Mouse (Mus musculus) thymus, adult 18-20 months (tissue): Measurements from ENCODE around the gene Kpna3.
"Not testable (repeated sequence)": the region's sequence is repeated elsewhere in the genome, so short reads cannot be mapped to it uniquely, and the experiment has no call there.

Experiments
- DNase-seq, 2 experiments: peaks; one replicate each; pipeline ENCODE4 v3.0.0; 2022; ENCODE audit warnings: mixed read lengths in 2 of 2

Kpna3 gene

DNA sequence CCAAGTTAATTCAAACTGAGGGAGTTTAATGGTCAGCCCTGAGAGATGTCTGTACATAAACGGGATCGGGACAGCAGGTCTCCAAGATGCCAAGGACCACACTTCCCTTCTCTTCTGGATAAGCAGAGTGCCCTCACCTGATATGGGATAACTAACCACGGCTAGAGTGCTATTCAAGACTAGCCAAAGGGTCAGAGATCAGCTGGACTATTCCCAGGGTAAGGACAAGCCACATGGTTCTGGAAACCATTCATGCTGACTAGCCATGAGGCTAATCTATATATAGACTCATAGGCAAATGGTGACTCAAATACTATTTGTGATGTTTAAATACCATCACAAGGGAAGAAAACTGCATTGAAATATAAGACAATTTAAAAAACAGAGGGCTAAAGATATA is 49.1 kb downstream of the Kpna3 start:
- no peak for DNase-seq

DNA sequence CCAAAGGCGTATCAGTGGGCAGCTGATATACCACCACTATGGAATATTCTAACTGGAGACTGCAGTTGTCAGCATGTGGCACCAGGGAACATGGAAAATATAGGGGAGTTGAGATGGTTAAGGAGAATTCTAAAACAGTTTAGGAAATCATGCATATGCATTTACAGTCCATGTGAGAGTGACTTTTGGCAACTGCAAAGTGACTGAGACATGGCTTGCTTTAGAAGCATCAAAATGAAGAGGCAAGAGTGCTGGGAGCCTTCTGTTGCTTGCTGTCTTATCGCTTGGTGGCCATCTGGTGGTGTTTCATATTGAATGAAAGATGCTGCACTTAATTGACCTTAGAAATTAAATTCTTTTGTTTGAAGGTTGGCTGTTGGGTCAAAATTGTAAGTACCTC is 72.4 kb downstream of the Kpna3 start:
- no peak for DNase-seq

DNA sequence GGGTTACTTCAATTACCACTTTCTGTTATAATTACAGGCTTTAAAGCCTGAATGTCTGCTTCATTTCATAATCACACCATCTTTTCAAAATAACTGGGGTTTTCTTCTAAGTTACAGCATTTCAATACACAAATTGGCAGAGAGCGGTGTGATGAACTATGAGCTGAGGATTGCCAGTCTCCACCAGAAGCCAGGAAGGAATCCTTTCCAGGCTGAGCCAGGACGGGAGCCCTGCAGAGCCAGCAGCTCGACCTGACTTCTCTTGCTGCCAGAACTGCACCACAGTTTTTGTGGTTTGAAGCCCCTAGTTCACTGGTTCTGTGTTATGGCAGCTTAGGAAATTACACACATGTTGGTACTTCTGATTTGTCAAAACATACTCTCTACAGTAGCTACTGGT is 75.0 kb downstream of the Kpna3 start:
- DNase-seq = no peak

DNA sequence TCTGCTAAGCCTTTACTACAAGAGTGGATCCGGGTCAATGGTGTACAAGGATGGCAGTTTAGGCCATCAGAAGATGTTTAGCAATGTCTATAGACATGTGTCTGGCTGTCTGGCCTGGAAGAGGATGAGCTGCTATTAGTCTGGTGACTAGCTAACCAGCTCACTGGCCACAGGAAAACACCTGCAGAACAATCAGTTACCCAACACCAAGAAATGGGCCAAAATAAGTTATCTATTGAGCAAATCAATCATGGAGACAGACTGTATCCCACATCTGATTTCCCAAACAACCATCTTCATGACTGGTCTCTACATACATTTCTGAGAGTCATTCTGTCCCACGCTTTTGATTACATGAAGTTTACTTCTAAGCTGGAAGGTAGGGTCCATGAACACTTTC is 75.9 kb downstream of the Kpna3 start:
- no peak for DNase-seq

DNA sequence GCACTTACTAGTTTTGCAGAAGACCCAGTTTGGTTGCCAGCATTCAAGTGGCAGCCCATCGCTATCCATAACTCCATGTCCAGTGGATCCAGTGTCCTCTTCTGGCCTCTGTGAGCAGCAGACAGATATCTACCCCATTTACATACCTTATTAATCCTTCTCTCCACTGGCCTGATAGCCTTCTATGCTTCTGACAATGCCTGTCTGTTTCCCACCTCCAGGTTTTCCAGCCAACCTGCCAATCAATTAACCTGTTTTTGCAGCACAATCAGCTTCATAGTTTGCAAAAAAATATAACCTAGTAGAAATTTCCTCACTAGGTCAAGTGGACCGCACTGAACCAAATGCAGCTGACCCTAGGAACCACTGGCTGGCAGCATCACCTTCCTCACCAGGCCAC is 77.4 kb downstream of the Kpna3 start:
- DNase-seq = no peak

DNA sequence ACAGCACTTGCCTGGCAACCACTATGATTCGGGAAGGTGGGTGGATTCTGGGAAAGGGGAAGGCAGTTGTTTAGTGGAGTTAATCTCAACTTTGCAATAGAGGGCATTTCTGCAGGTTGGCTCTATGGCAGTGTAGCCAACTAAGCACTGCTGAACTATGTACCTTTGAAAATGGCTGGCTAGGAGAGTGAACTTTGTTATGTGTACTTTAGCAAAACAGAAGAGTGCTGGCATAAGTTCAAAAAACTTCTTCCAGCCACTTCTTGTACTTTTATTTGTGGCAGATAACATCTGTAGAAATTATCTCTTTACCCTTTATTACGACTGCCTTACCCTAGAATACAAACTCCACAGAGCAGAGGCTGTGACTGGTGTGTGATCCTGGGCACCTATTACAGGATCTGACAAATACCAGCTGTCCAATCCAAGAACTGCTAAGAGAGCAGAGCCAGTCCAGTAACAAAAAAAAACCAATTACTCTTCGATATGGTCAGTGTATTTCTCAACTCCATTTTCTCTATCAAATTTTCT is 78.6 kb downstream of the Kpna3 start:
- DNase-seq = no peak

DNA sequence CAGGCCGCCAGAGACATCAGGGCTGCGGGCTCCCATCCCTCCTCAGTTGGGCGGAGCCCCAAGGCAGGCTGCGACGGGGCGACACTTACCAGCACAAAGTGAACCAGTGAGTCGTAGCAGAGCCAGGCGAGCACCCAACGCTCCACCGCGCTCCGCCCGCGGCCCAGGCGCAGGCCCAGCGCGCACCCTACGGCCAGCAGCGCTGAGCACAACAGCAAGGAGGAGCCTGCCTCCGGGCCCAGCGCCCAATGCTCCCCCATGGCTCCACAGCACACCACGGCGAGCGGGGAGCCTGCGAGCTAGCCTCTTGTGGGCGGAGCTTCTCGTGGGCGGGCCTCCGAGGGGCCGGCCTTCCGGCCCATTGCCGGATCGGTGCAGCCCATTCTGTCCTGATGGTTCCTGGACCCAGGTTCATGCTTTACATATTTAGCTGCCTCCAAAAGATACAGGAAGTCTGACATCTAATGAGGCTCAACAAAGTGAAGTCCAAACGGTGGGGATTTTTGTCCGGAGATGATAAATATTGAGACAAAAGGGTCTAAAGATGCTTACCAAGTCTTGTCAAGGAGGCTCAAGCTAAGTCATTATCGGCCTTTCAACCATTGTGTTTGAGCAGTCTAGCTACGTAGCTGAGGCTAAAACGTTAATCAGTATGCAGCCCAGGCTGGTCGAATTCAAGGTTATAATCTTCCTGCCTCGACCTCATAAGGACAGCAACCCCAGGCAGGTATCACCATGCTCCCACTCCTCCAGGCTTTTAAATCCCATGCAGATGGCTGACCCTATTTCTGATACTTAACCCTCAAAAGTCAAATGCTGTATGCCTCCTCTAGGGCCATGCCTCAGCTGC is 79.3 kb downstream of the Kpna3 start, which contains the start of gene Ebpl:
Gene Ebpl, minus strand, starts transcription at position 309 of the 850 bp plus-strand sequence.
- DNase-seq = peak; percentile 81 to 82

DNA sequence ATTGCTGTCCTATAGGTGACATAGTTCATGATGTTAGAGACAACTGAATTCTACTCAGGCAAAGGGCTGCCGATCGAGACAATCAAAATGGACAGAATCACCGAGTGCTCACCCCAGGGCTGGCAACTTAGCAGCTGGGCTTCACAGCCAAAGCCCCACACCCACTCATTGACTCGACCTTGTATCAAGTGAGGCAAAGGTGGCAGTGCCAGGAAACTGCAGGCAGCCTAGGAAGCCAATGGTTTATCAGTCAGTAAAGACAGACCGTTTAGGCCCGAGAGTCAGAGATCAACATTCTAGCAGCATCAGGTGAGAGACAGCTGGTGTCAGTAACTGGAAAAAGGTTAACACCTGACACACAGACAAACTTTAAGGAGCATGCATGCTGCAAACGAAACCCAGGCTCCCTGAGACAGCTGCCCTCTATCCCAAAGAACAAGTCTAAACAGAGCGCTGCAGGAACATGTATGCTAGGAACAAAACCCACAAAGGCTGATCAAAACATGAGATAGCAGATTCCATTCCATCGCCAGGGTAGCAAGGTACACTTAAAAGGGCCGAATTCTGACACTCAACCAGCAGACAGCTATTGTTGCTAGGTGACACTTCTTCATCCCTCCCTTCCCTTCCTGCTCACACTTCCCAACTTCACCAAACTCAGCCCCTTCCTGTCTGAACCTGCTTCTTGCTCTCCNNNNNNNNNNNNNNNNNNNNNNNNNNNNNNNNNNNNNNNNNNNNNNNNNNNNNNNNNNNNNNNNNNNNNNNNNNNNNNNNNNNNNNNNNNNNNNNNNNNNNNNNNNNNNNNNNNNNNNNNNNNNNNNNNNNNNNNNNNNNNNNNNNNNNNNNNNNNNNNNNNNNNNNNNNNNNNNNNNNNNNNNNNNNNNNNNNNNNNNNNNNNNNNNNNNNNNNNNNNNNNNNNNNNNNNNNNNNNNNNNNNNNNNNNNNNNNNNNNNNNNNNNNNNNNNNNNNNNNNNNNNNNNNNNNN is 85.1 kb downstream of the Kpna3 start:
- DNase-seq = no peak

DNA sequence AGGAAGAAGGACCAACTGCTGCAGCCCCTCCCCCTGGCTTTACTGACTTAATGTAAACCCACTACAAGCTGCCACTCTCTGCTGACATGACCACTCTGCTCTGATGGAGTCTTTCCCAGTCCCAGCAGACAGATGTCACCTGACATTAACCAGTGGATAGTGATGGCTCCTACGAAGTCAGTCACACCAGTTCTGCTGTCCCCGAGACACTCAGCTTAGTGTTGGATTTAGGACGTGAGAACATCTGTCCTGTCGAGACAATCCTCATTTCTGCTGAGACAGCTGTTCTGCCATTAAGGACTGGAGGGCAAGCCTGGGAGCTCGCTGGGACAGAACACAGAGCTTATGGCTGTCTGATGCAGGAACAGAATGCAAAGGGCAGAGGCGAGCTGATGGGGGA is 88.9 kb downstream of the Kpna3 start:
- DNase-seq = no peak

DNA sequence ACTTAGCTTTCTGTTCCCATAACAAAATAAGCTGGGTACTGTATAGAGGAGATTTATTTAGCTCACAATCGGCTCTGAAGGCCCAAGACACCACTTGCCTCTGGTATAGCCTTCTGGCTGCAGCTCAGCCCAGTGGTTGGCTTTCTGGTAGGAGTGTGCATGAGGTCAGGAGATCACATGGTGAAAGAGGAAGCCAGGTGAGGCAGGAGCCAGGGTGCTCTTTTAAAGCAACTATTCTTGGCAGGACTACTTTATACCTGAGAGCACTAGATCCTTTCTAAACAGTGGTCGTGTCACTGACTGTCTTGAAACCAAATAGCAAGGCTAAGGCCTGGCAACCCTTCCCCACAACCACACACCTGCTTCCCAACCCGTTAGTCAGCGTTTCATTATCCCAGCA is 89.8 kb downstream of the Kpna3 start:
- no peak for DNase-seq

DNA sequence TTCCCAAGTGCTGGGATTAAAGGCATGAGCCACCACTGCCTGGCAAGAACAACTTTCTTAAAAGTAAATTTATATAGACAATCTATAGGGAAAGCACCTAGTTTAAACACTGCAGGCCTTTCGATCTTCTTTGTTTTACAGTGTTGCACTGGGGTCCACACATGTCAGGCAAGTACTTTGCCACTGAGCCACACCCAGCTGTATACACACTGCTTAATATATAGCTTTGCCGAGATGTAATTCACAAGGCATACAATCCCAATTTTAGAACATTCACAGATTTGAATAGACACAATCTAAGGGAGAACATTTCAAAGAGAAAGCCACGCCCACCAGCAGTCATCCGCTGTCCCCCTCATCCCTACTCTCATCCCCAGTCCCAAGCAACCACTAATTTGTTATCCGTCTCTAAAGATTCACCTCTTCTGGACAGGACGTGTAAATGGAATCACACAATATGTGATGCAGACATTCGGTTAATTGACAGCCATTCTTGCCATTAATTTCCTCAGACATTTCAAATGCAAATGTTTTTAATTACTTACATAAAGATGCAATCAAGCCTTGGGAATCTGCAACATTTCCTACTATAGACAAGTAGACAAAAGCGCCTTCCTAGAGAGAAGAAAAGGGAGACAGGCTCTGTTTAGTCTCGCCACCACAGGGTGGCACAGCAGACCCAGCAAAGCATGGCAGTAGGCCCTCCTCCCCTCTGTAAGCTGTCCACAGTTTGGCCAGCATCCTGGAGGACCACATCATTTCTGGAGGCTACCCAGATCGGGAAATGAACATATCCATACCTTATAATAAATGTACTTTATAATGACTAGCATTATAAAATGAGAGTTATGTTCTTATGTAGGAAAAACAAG is 92.6 kb downstream of the Kpna3 start:
- DNase-seq = no peak

DNA sequence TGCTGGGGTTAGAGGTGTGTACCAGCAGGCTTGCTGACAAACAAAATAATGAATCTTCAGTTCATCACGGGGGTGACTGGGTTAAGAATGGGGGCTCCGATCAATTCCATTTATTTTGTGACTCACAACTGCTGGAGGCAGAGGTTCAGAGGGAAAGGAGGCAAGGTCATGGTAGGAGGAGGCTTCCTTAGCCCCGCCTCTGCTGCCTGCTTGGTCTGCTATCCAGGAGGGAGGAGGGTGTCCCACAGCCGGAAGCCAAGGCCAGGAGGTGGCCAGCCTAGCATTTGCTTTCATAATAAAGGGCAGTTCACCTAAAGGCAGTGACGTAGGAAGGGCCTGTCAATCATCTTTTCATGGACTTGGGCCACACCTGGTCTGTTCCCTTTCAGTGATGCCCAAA is 95.1 kb downstream of the Kpna3 start:
- no peak for DNase-seq

DNA sequence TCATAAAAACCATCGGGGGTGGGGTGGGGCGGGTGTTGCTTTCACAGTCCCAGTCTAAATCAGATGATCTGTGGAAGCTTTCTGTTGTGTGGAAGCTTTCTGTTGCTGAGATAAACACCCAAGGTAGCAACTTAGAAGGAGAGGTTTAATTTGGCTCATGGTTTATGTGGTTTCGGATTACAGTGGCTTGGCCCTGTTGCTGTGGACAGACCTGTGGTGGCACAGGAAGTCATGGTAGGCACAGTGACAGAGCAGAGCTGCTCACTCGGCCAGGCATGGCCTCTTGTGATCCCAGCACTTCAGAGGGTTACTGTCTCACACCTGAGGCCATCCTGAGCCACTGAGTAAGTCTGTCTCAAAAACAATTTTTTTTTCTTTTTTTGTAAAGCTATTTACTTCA is 100.3 kb downstream of the Kpna3 start:
- DNase-seq = no peak

DNA sequence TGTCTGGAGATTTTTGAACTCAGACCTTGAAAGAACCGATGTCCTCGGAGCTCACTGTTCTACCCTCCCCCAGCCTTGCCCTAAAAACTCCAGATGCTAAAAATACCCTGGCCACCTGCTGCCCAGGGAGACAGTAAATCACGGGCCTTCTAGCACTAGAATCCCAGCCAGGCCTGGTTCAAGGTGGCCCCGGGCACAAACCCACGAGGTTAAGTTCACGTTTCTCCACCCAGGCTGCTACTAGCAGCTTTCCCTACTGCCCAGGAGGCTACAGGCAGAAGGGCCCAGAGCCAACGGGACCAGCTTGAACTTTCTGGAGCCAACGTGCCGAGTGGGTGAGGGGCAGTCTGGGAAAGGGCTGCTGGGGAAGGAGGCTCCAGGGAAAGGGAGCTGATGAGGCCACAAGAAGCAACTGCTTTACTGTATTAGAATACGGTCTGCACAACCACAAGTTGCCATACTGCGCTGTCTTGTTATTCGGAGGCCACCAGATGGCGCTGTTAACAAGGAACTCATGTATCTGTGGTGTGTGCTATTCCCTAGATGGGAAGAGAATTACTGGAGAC is 108.6 kb downstream of the Kpna3 start:
- peak; percentile 8 to 35 for DNase-seq

DNA sequence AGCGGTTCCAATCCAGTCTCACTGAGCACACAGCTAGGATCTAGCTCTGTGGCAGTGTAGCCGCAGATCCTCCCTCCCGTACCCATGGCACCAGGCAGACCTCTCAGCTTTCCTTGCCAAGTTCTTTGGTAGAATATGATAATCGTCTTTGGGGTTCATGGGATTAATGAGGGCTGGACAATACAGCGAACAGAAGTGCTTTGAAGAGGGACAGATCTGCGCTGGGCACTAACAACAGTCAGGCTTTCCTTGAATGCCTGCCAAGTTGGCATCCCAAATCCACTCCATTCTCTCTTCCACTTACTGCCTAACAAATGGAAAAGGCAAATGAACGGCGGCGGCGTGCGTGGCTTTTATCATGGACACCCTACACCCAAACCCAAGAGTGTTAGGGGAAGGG is 109.1 kb downstream of the Kpna3 start:
- DNase-seq = no peak

DNA sequence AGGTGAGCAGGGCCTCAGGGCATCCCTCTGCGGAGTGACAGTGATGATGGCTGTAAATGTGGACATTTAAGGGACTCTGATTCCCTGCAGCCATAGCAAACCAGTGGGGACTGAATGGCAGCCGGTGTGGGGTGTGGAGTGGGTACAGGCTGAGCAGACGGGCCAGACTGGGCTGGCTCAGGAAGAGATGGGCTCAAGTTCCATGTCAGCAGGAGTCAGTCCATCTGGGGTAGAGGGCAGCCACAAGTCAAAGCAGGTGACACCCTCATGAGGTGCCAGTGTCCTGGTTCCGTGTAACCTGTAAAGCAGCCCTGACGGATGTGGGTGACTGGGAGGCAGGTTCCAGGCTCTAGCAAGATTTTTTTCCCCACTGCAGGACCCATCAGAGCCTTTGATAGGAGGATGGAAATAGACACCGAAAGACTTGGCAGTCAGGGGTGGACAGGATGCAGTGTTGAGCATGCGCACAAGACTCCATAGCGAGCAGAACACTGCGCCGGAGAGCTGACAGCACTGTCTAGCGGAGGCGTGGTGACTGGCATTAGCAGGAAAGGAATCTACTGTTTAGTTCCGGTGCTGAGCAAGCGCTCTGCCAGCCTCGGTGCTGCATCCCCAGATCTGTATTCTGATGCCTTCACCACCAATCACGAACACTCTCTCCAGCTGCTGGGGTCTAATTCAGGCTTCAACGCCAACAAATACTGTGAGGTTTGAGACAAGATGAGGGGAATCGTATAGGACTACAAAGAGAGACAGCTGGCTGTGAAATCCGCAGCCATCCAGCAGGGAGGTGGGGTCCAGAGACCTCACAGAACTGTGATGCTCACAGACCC is 111.8 kb downstream of the Kpna3 start:
- DNase-seq = peak; percentile 52 to 70

DNA sequence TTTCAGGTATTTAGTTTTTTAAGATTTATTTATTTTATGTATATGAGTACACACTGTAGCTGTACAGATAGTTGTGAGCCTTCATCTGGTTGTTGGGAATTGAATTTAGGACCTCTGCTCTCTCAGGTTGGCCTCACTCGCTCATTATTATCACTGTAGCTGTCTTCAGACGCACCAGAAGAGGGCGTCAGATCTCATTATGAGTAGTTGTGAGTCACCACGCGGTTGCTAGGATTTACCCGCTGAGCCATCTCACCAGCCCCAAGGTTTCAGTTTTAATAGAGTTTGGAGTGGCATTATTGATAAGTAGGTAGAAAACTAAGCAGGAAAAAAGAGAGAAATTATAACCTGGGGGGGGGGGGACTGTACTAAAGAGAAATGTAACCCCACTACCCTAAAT is 112.7 kb downstream of the Kpna3 start:
- not testable (repeated sequence) for DNase-seq

DNA sequence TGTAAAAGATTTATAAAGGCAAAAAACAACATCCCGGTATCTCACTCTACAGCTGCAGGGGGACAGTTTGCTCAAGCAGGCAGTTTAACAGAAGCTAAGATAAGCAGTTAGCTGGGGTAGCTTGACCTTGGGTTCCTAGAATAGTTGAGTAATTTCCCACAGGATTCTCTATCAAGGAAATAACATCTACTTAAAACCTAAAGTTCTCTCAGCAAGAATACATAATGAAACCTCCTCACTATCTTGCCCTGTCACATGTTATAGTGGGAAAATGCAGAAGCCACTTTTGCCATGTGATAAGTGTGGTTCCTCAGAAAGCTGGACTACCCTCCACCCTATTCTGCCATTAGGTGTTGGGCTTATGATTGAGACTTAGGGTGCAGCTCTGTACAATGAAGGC is 116.9 kb downstream of the Kpna3 start:
- DNase-seq = no peak

DNA sequence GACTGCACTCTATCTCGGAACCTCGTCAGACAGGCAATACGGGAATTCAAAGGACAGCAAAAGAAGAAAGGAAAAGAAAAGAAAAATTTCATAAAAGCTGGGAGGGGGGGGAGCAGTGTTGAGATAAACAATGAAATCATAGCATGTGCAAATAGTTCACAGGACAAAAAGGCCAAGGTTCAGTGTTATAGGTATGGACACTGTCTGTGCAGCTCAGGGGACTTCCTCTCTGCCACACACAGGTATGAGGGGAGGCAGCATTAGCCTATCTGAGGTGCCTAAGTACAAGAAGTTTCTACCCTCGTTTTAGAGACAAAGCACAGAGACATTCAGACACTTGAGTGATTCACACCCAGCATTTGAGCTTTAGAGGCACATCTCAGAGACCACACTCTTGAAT is 118.5 kb downstream of the Kpna3 start:
- no peak for DNase-seq

DNA sequence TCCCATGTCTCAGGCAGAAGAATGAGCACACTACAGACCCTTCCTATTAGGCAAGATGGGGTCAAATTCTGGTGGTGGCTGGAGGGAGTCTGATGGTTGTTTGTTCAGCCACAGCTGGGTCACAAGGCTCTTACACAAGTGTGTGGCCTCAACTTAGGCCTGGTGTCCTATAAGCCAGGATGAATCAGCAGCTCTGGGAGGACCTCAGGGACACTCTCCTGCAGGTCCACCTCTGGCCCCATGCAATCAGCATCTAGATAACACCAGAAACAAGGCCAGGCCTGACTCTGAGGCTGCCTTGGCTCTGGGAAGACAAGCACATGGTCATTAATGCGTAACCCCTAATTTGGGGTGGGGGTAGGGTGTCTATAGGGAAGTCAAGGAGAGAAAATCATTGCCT is 118.9 kb downstream of the Kpna3 start:
- DNase-seq = no peak

DNA sequence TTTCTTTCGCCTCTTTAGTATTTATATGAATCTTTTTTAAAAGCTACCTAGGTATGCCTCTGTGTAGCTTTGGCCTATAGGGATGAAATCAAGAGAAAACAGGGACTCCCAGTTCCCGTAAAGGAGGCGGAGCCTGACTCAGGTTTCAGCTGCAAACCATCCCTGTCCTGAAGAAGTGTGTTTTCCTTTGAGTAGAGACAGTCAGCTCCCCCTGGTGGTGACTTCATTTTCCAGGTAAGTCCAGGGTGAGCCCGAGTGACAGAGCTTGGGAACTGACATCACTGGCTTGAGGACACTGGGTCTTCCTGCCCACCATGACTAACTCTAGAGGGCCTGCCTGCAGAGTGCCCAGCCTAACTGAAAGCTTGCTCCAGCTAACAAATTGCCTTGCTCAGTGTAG is 122.8 kb downstream of the Kpna3 start:
- DNase-seq = peak; percentile 12 to 24
